Mouse (Mus musculus): ENCODE results near the gene Map3k9.

DNA sequence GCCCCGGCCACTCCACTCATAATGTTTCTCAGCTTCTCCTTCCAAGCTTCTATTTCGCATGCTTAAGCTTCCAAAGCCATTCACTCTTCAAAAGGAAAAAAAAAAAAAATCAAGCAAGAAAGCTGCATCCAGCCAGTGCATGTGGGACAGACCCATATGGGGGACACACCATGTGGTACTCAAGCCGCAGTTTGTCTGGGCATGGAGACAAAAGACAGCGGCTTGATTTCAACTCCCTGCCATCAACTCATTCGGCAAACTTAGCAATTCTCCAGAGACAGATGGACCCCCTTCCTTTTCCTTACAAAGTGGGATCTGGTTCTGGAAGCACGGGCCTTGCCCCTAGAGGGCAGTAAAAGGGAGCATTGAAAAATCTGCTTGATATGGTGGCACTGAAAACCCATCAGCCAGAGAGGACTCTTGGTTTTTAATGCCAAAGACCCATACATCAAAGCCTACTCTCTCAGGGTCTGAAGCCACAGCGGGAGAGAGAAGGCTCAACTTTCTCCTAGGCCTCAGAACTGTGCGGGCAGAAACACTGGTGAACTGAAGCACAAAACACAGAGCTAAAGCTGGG is 54.6 kb downstream of the Map3k9 start:
- TF ChIP-seq CTCF (IDR thresholded peaks at IDR 0.05; ENCODE audit: extremely low read depth, insufficient read length, insufficient replicate concordance, low read depth, low read length) (no peak), POLR2A (IDR thresholded peaks at IDR 0.05; ENCODE audit: low read depth, low read length) (no peak)
